In genomic region chr11:69326408-69327156, GRCm38 (mm10) we compare ENCODE assay signal across 8 mouse cellular contexts. TPM values are rescaled to one million over a fixed set of nuclear protein-coding genes. Genes with fewer than 3 reads are reported as not detected.
DNase-seq lines count a peak whose midpoint lies in the region; ATAC-seq and TF ChIP-seq lines count a peak whose summit lies in the region.

No protein-coding gene starts in this region.

- no peak for TF ChIP-seq CTCF in kidney, postnatal 0 days (IDR thresholded peaks at IDR 0.05; ENCODE audit: low read depth)
- no peak for TF ChIP-seq CTCF in midbrain, postnatal 0 days (IDR thresholded peaks at IDR 0.05)

- no peak for DNase-seq in heart, embryonic 10.5 days (ENCODE audit: low spot score)
- no peak for DNase-seq in heart, adult 18-20 months
- DNase-seq in ES-CJ7 (ENCODE audit: low read depth, low spot score): peak; percentile 39
- no peak for DNase-seq in kidney, postnatal 0 days (ENCODE audit: low spot score)
- DNase-seq in midbrain, postnatal 0 days (ENCODE audit: low spot score): no peak
- no peak for DNase-seq in embryo, embryonic 10.5 days (ENCODE audit: low spot score)
- DNase-seq in layer of hippocampus, postnatal 14 days (ENCODE audit: low spot score in 2 of 2): no peak

- ATAC-seq in embryonic facial prominence, embryonic 13.5 days (ENCODE audit: insufficient number of reproducible peaks, insufficient read depth, low FRiP score, low TSS enrichment, low read depth): no peak
- peak; percentile 25; the same call in 1 of the 2 replicates for ATAC-seq in kidney, postnatal 0 days (replicated peaks; ENCODE audit: low FRiP score, low read depth)
- no peak for ATAC-seq in midbrain, postnatal 0 days (ENCODE audit: low FRiP score)

- H3K4me1 ChIP-seq in heart, embryonic 10.5 days: peaks cover 55% of the 10 kb centered on the region
- peaks cover 47% of the 10 kb centered on the region for H3K4me1 ChIP-seq in embryonic facial prominence, embryonic 13.5 days
- H3K4me1 ChIP-seq in kidney, postnatal 0 days (replicated peaks; ENCODE audit: insufficient read depth, low read length): peaks cover 35% of the 10 kb centered on the region
- peaks cover 21% of the 10 kb centered on the region; the same call in 1 of the 2 replicates for H3K4me1 ChIP-seq in midbrain, postnatal 0 days (ENCODE audit: insufficient read depth, low read length)

- H3K27me3 ChIP-seq in heart, embryonic 10.5 days (ENCODE audit: insufficient read depth, poor library complexity, severe bottlenecking): peaks cover 51% of the 10 kb centered on the region
- peaks cover 35% of the 10 kb centered on the region for H3K27me3 ChIP-seq in embryonic facial prominence, embryonic 13.5 days
- no peaks in the 10 kb centered on the region for H3K27me3 ChIP-seq in kidney, postnatal 0 days (ENCODE audit: insufficient read depth, low read length)
- 0 out of 2 replicates have a peak, but pooled peaks cover 3% of the 10 kb centered on the region for H3K27me3 ChIP-seq in midbrain, postnatal 0 days (ENCODE audit: insufficient read depth, low read length)

- no peaks in the 10 kb centered on the region for H3K9me3 ChIP-seq in heart, embryonic 10.5 days
- no peaks in the 10 kb centered on the region for H3K9me3 ChIP-seq in embryonic facial prominence, embryonic 13.5 days
- no peaks in the 10 kb centered on the region for H3K9me3 ChIP-seq in kidney, postnatal 0 days (replicated peaks; ENCODE audit: low read length)
- no peaks in the 10 kb centered on the region for H3K9me3 ChIP-seq in midbrain, postnatal 0 days (ENCODE audit: low read length)

- no peaks in the 10 kb centered on the region for H3K36me3 ChIP-seq in heart, embryonic 10.5 days
- no peaks in the 10 kb centered on the region for H3K36me3 ChIP-seq in embryonic facial prominence, embryonic 13.5 days
- H3K36me3 ChIP-seq in kidney, postnatal 0 days (ENCODE audit: insufficient read depth, low read length): no peaks in the 10 kb centered on the region
- no peaks in the 10 kb centered on the region for H3K36me3 ChIP-seq in midbrain, postnatal 0 days (ENCODE audit: insufficient read depth, low read length)

- H3K9ac ChIP-seq in embryonic facial prominence, embryonic 13.5 days: peak overlapping the region; percentile 73
- peak overlapping the region; percentile 59 for H3K9ac ChIP-seq in kidney, postnatal 0 days (ENCODE audit: low read depth, low read length)
- H3K9ac ChIP-seq in midbrain, postnatal 0 days (replicated peaks; ENCODE audit: low read length, poor library complexity, severe bottlenecking): peak overlapping the region; percentile 65

- peak overlapping the region; percentile 82 for H3K27ac ChIP-seq in heart, embryonic 10.5 days
- H3K27ac ChIP-seq in embryonic facial prominence, embryonic 13.5 days: no peak overlapping the region
- H3K27ac ChIP-seq in kidney, postnatal 0 days: no peak overlapping the region
- H3K27ac ChIP-seq in midbrain, postnatal 0 days (ENCODE audit: low read depth, low read length): 0 out of 2 replicates have a peak overlapping the region, but pooled peaks have one; percentile 18

- peak overlapping the region; percentile 96 for H3K4me2 ChIP-seq in embryonic facial prominence, embryonic 13.5 days
- peak overlapping the region; percentile 96 for H3K4me2 ChIP-seq in kidney, postnatal 0 days (ENCODE audit: low read length)
- H3K4me2 ChIP-seq in midbrain, postnatal 0 days (ENCODE audit: low read depth, low read length, poor library complexity, severe bottlenecking): peak overlapping the region; percentile 92

- H3K4me3 ChIP-seq in heart, embryonic 10.5 days: peak overlapping the region; percentile 74
- peak overlapping the region; percentile 55 for H3K4me3 ChIP-seq in embryonic facial prominence, embryonic 13.5 days
- peak overlapping the region; percentile 49 for H3K4me3 ChIP-seq in kidney, postnatal 0 days (replicated peaks; ENCODE audit: low read depth, low read length)
- H3K4me3 ChIP-seq in midbrain, postnatal 0 days (ENCODE audit: low read depth, low read length): peak overlapping the region; percentile 58

- WGBS in heart, embryonic 10.5 days: under 1% methylated on average over 45 of the region's 45 CpGs
- WGBS in embryonic facial prominence, embryonic 13.5 days: 1% methylated on average over 45 of the region's 45 CpGs
- under 1% methylated on average over 45 of the region's 45 CpGs for WGBS in kidney, postnatal 0 days
- WGBS in midbrain, postnatal 0 days: under 1% methylated on average over 45 of the region's 45 CpGs

RNA-seq across cellular contexts. Expression of gene Kcnab3, which starts 0.5 kb away (rescaled TPM):
- polyA plus RNA-seq in heart, embryonic 10.5 days (2016; fragmentation: Nextera tagmentation; extraction: Ambion mirVana): 0.45 and 0.59 TPM in 2 replicates
- under 1 TPM in 1 of 2 experiments, not detected in 1; 0.23 TPM for total RNA-seq in heart, adult 18-20 months (2021)
- 1.8 and 2.5 TPM in 2 replicates for polyA plus RNA-seq in embryonic facial prominence, embryonic 13.5 days (2015; fragmentation: Nextera tagmentation; extraction: Ambion mirVana)
- 2.5 and 2.8 TPM in 2 replicates for polyA plus RNA-seq in kidney, postnatal 0 days (2015; fragmentation: Nextera tagmentation; extraction: Ambion mirVana)
- total RNA-seq in midbrain, postnatal 0 days (2014; rRNA removed): 3.2 and 7.6 TPM in 2 replicates
- polyA plus RNA-seq in midbrain, postnatal 0 days (2015; fragmentation: Nextera tagmentation; extraction: Ambion mirVana): 5.4 and 5.6 TPM in 2 replicates
- 10 to 100 TPM; 15.2 to 18.6 TPM for total RNA-seq in layer of hippocampus, postnatal 14 days (2021)

RNA-seq across cellular contexts. Expression of gene Trappc1, which starts 2.8 kb away (rescaled TPM):
- 155 and 186 TPM in 2 replicates for polyA plus RNA-seq in heart, embryonic 10.5 days (2016; fragmentation: Nextera tagmentation; extraction: Ambion mirVana)
- 10 to 100 TPM; 48.8 to 49.4 TPM for total RNA-seq in heart, adult 18-20 months (2021)
- polyA plus RNA-seq in embryonic facial prominence, embryonic 13.5 days (2015; fragmentation: Nextera tagmentation; extraction: Ambion mirVana): 177 and 187 TPM in 2 replicates
- polyA plus RNA-seq in kidney, postnatal 0 days (2015; fragmentation: Nextera tagmentation; extraction: Ambion mirVana): 171 and 173 TPM in 2 replicates
- 128 and 205 TPM in 2 replicates for total RNA-seq in midbrain, postnatal 0 days (2014; rRNA removed)
- polyA plus RNA-seq in midbrain, postnatal 0 days (2015; fragmentation: Nextera tagmentation; extraction: Ambion mirVana): 161 and 177 TPM in 2 replicates
- 10 to 100 TPM; 65.5 to 79.1 TPM for total RNA-seq in layer of hippocampus, postnatal 14 days (2021)

RNA-seq across cellular contexts. Expression of gene Cntrob, which starts 3.0 kb away (rescaled TPM):
- polyA plus RNA-seq in heart, embryonic 10.5 days (2016; fragmentation: Nextera tagmentation; extraction: Ambion mirVana): 20.7 and 21.4 TPM in 2 replicates
- 1 to 10 TPM; 2.8 TPM for total RNA-seq in heart, adult 18-20 months (2021)
- 30.4 and 33.8 TPM in 2 replicates for polyA plus RNA-seq in embryonic facial prominence, embryonic 13.5 days (2015; fragmentation: Nextera tagmentation; extraction: Ambion mirVana)
- polyA plus RNA-seq in kidney, postnatal 0 days (2015; fragmentation: Nextera tagmentation; extraction: Ambion mirVana): 12.6 and 14.5 TPM in 2 replicates
- total RNA-seq in midbrain, postnatal 0 days (2014; rRNA removed): 15.3 and 16.2 TPM in 2 replicates
- 10.2 and 13.6 TPM in 2 replicates for polyA plus RNA-seq in midbrain, postnatal 0 days (2015; fragmentation: Nextera tagmentation; extraction: Ambion mirVana)
- 10 to 100 TPM; 15.3 to 16.9 TPM for total RNA-seq in layer of hippocampus, postnatal 14 days (2021)

RNA-seq across cellular contexts. Expression of gene Rnf227, which starts 13.7 kb away (rescaled TPM):
- 6.4 and 9.8 TPM in 2 replicates for polyA plus RNA-seq in heart, embryonic 10.5 days (2016; fragmentation: Nextera tagmentation; extraction: Ambion mirVana)
- under 1 TPM; 0.41 to 0.57 TPM for total RNA-seq in heart, adult 18-20 months (2021)
- polyA plus RNA-seq in embryonic facial prominence, embryonic 13.5 days (2015; fragmentation: Nextera tagmentation; extraction: Ambion mirVana): 24.7 and 26.4 TPM in 2 replicates
- 15.6 and 18.3 TPM in 2 replicates for polyA plus RNA-seq in kidney, postnatal 0 days (2015; fragmentation: Nextera tagmentation; extraction: Ambion mirVana)
- 245 and 310 TPM in 2 replicates for total RNA-seq in midbrain, postnatal 0 days (2014; rRNA removed)
- polyA plus RNA-seq in midbrain, postnatal 0 days (2015; fragmentation: Nextera tagmentation; extraction: Ambion mirVana): 382 and 383 TPM in 2 replicates
- 10 to 100 TPM; 71.7 to 76.9 TPM for total RNA-seq in layer of hippocampus, postnatal 14 days (2021)

RNA-seq across cellular contexts. Expression of gene Chd3, which starts 42.6 kb away (rescaled TPM):
- 15.8 and 26.5 TPM in 2 replicates for polyA plus RNA-seq in heart, embryonic 10.5 days (2016; fragmentation: Nextera tagmentation; extraction: Ambion mirVana)
- 10 to 100 TPM; 16.2 to 26.3 TPM for total RNA-seq in heart, adult 18-20 months (2021)
- polyA plus RNA-seq in embryonic facial prominence, embryonic 13.5 days (2015; fragmentation: Nextera tagmentation; extraction: Ambion mirVana): 135 and 142 TPM in 2 replicates
- polyA plus RNA-seq in kidney, postnatal 0 days (2015; fragmentation: Nextera tagmentation; extraction: Ambion mirVana): 38.0 and 42.3 TPM in 2 replicates
- total RNA-seq in midbrain, postnatal 0 days (2014; rRNA removed): 284 and 298 TPM in 2 replicates
- polyA plus RNA-seq in midbrain, postnatal 0 days (2015; fragmentation: Nextera tagmentation; extraction: Ambion mirVana): 51.6 and 58.9 TPM in 2 replicates
- 100 to 1,000 TPM; 519 to 534 TPM for total RNA-seq in layer of hippocampus, postnatal 14 days (2021)

Comparison
In these comparisons a context has a peak if more than half of its experiments do, and no peak if none do; other contexts are left out.
1. H3K27ac ChIP-seq: peak in heart, embryonic 10.5 days (single experiment) and midbrain, postnatal 0 days (single experiment); none in embryonic facial prominence, embryonic 13.5 days (single experiment) and kidney, postnatal 0 days (single experiment).
2. Peak in every context shown above with its lines, with median percentiles within 50 percentile points of each other: H3K4me3 ChIP-seq, H3K4me2 ChIP-seq and H3K9ac ChIP-seq.